Mouse (Mus musculus): ENCODE measurements around the gene Psmd8. TPM values are rescaled to one million over a fixed set of nuclear protein-coding genes. Genes with fewer than 3 reads are reported as not detected.

The Psmd8 gene
- 257 and 271 TPM in 2 replicates for polyA plus RNA-seq (2015; fragmentation: Nextera tagmentation; extraction: Ambion mirVana)

GRCm38 (mm10) chr7:29180077-29180853 is at the start of gene Psmd8:
Psmd8 (minus strand) TSS chr7:29180701.

GRCm38 (mm10) chr7:29213675-29214082 is 33.2 kb upstream of the Psmd8 start, which contains the start of gene Catsperg1:
Catsperg1 (minus strand) TSS chr7:29214035.

GRCm38 (mm10) chr7:29170066-29170754 is 10.3 kb downstream of the Psmd8 start, which contains the start of the genes Ggn and Spred3:
Ggn (plus strand) TSS chr7:29170210.
Spred3 (minus strand) TSS chr7:29170411.

GRCm38 (mm10) chr7:29155838-29156782 is 24.4 kb downstream of the Psmd8 start, which contains the start of gene Fam98c:
Fam98c (minus strand) TSS chr7:29156234.

GRCm38 (mm10) chr7:29134693-29135386 is 45.7 kb downstream of the Psmd8 start, which contains the start of gene Rasgrp4:
Rasgrp4 (plus strand) TSS chr7:29134851.

GRCm38 (mm10) chr7:29124970-29125369 is 55.5 kb downstream of the Psmd8 start, which contains the start of gene Ryr1:
Ryr1 (minus strand) TSS chr7:29125179.

Other genes with a start within 250 kb of the Psmd8 start
- 91.4 and 114 TPM in 2 replicates for gene Actn4, start 218.4 kb downstream of the Psmd8 start, polyA plus RNA-seq (2015; fragmentation: Nextera tagmentation; extraction: Ambion mirVana)
- 221 and 242 TPM in 2 replicates for gene Eif3k, start 198.8 kb downstream of the Psmd8 start, polyA plus RNA-seq (2015; fragmentation: Nextera tagmentation; extraction: Ambion mirVana)
- 1.1 and 1.5 TPM in 2 replicates for gene Map4k1, start 198.7 kb downstream of the Psmd8 start, polyA plus RNA-seq (2015; fragmentation: Nextera tagmentation; extraction: Ambion mirVana)
- gene Ryr1, start 55.5 kb downstream of the Psmd8 start, polyA plus RNA-seq (2015; fragmentation: Nextera tagmentation; extraction: Ambion mirVana): 43.5 and 66.7 TPM in 2 replicates
- gene Rasgrp4, start 45.9 kb downstream of the Psmd8 start, polyA plus RNA-seq (2015; fragmentation: Nextera tagmentation; extraction: Ambion mirVana): 0.41 and 0.74 TPM in 2 replicates
- gene Fam98c, start 24.5 kb downstream of the Psmd8 start, polyA plus RNA-seq (2015; fragmentation: Nextera tagmentation; extraction: Ambion mirVana): 22.1 and 24.3 TPM in 2 replicates
- 0.17 and 0.23 TPM in 2 replicates for gene Ggn, start 10.5 kb downstream of the Psmd8 start, polyA plus RNA-seq (2015; fragmentation: Nextera tagmentation; extraction: Ambion mirVana)
- gene Spred3, start 10.3 kb downstream of the Psmd8 start, polyA plus RNA-seq (2015; fragmentation: Nextera tagmentation; extraction: Ambion mirVana): 0.67 and 0.69 TPM in 2 replicates
- 0.45 and 0.82 TPM in 2 replicates for gene Catsperg1, start 33.3 kb upstream of the Psmd8 start, polyA plus RNA-seq (2015; fragmentation: Nextera tagmentation; extraction: Ambion mirVana)
- 1.2 and 1.4 TPM in 2 replicates for gene Kcnk6, start 51.8 kb upstream of the Psmd8 start, polyA plus RNA-seq (2015; fragmentation: Nextera tagmentation; extraction: Ambion mirVana)
- 107 and 109 TPM in 2 replicates for gene Yif1b, start 57.6 kb upstream of the Psmd8 start, polyA plus RNA-seq (2015; fragmentation: Nextera tagmentation; extraction: Ambion mirVana)
- gene 2200002D01Rik, start 67.8 kb upstream of the Psmd8 start, polyA plus RNA-seq (2015; fragmentation: Nextera tagmentation; extraction: Ambion mirVana): 2.9 and 4.1 TPM in 2 replicates
- gene Spint2, start 101.2 kb upstream of the Psmd8 start, polyA plus RNA-seq (2015; fragmentation: Nextera tagmentation; extraction: Ambion mirVana): 13.9 and 17.5 TPM in 2 replicates
- 14.4 and 16.7 TPM in 2 replicates for gene Ppp1r14a, start 108.6 kb upstream of the Psmd8 start, polyA plus RNA-seq (2015; fragmentation: Nextera tagmentation; extraction: Ambion mirVana)
- 2.7 and 2.9 TPM in 2 replicates for gene Dpf1, start 123.2 kb upstream of the Psmd8 start, polyA plus RNA-seq (2015; fragmentation: Nextera tagmentation; extraction: Ambion mirVana)

All from skeletal muscle tissue, postnatal 0 days (tissue).